Mouse (Mus musculus) urinary bladder, adult 18-20 months (tissue): ENCODE data around the gene Txlng.
"Not testable (repeated sequence)": the region's sequence is repeated elsewhere in the genome, so short reads cannot be mapped to it uniquely, and the experiment has no call there.

Experiments used
- DNase-seq, 2 experiments: peaks; one replicate each; pipeline ENCODE4 v3.0.0; 2022; ENCODE audit warnings: low spot score in 2 of 2, mixed read lengths in 2 of 2

Txlng gene

GRCm38 (mm10) chrX:162829203-162829708, at the start of gene Txlng:
Txlng (minus strand) TSS chrX:162829454.
- DNase-seq, result peak; percentile 69 to 93

- DNase-seq, result no peak
Measured at GRCm38 (mm10) chrX:162878236-162878635, 49.0 kb upstream of the Txlng start.

GRCm38 (mm10) chrX:162873761-162874160, 44.5 kb upstream of the Txlng start:
- DNase-seq, result no peak

- DNase-seq, result peak; percentile 5
Measured at GRCm38 (mm10) chrX:162871734-162872517, 42.7 kb upstream of the Txlng start.

GRCm38 (mm10) chrX:162868294-162868965, 39.2 kb upstream of the Txlng start:
- peak in 1 of 2 experiments; percentile 6 for DNase-seq

GRCm38 (mm10) chrX:162848682-162849081, 19.4 kb upstream of the Txlng start:
- DNase-seq, result no peak

GRCm38 (mm10) chrX:162845531-162845930, 16.3 kb upstream of the Txlng start:
- no peak for DNase-seq

GRCm38 (mm10) chrX:162844447-162845100, 15.3 kb upstream of the Txlng start:
- DNase-seq, result no peak

- no peak for DNase-seq
Measured at GRCm38 (mm10) chrX:162832101-162832500, 2.8 kb upstream of the Txlng start.

- no peak for DNase-seq
Measured at GRCm38 (mm10) chrX:162831542-162831941, 2.3 kb upstream of the Txlng start.

GRCm38 (mm10) chrX:162831036-162831435, 1.8 kb upstream of the Txlng start:
- no peak for DNase-seq

GRCm38 (mm10) chrX:162830313-162830712, 1.1 kb upstream of the Txlng start:
- DNase-seq, result not testable (repeated sequence)

GRCm38 (mm10) chrX:162829741-162830140, 487 bp upstream of the Txlng start:
- DNase-seq, result no peak

- DNase-seq, result peak in 1 of 2 experiments; percentile 3
Measured at GRCm38 (mm10) chrX:162828783-162829182, 471 bp downstream of the Txlng start.

GRCm38 (mm10) chrX:162828016-162828415, 1.2 kb downstream of the Txlng start:
- DNase-seq, result no peak

GRCm38 (mm10) chrX:162800371-162800770, 28.9 kb downstream of the Txlng start:
- peak in 1 of 2 experiments; percentile 4 for DNase-seq

- not testable (repeated sequence) for DNase-seq
Measured at GRCm38 (mm10) chrX:162791392-162791791, 37.9 kb downstream of the Txlng start.

- DNase-seq, result no peak
Measured at GRCm38 (mm10) chrX:162788372-162788771, 40.9 kb downstream of the Txlng start.

- DNase-seq, result no peak
Measured at GRCm38 (mm10) chrX:162770726-162771125, 58.5 kb downstream of the Txlng start.

- no peak for DNase-seq
Measured at GRCm38 (mm10) chrX:162761716-162762395, 67.4 kb downstream of the Txlng start.

GRCm38 (mm10) chrX:162760958-162761515, 68.2 kb downstream of the Txlng start:
- no peak for DNase-seq
